Mouse (Mus musculus): ENCODE results near the gene Usp35. TPM values are rescaled to one million over a fixed set of nuclear protein-coding genes. Genes with fewer than 3 reads are reported as not detected.

The Usp35 gene
- polyA plus RNA-seq, 1 experiment from 2014 or later = 2.7 TPM

DNA sequence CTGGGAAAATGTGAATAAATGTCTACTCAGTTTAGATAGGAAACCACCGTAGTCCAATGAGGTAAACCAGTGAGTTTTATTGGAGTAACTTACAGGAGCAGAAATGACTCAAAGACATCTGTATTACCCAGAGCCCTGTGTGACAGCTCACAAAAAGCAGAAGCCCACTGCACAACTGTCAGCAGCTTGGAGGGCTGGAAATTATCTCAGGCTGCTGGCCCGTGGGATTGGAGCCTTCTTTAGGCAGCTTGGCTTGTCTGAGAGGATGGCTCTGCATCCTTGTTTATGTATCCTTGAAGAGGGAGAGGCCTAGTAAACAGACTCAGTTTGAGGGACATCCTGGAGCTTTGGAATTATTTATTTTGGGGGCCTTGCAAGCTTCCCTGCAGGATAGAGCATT lies 11.1 kb upstream of the Usp35 start:
- Histone ChIP-seq H3K4me1 (replicated peaks) (peaks cover 18% of the 10 kb centered on the region; the same call in 1 of the 2 replicates), H3K4me3 (no peak overlapping the region), H3K36me3 (peaks cover 7% of the 10 kb centered on the region; the same call in 1 of the 2 replicates), H3K27me3 (ENCODE audit: insufficient read depth, poor library complexity, severe bottlenecking) (peaks cover under 1% of the 10 kb centered on the region; the same call in 1 of the 2 replicates), H3K9me3 (no peaks in the 10 kb centered on the region), H3K27ac (no peak overlapping the region)
- DNase-seq (ENCODE audit: low spot score) = no peak
- WGBS = 81% methylated on average over 2 of the region's 2 CpGs

DNA sequence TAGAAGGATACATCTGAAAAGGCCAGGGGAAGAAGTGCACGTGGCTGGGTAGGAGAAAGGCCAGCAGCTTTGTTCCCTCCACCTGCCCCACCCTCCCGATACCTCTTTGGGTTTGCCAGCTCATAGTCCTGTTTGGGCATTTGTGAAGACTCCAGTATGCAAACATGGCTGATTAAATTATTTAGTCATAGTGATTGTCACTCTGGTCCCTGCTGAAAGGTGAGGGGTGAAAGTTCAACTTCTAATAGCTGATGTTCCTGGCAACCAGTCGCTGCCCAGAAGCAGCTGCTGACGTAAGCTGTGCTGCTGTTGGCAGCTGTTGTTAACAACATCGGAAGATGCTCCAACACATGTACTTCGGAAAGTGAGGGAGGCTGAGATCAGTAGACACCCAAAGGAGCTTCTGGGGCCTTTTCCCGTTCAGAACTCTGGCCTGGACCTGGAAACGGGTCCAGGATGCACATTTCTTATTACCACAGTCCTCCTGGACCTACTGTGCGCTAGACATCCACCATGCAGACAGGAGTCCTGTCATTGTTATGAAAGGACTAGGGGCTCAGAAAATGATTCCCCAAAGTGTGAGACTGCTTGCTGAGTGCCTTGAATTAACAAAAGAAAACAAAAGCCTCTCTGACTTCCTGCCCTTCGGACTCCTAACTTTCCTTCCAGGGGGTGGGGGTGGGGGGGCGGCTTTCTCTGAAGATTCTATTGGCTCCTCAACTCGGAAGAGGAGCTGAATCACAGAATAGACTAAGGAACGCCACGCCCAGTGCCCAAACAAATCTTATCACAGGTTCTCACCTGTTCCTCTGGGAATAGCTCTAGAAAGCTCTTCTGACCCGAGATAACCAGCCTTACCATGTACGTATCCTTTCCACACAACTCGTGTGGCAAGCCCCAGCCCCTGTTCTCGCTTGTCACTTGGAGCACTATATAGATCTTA lies 9.4 kb upstream of the Usp35 start:
- Histone ChIP-seq H3K4me1 (replicated peaks) (peaks cover 13% of the 10 kb centered on the region; the same call in 1 of the 2 replicates), H3K9me3 (no peaks in the 10 kb centered on the region), H3K36me3 (no peaks in the 10 kb centered on the region), H3K27me3 (ENCODE audit: insufficient read depth, poor library complexity, severe bottlenecking) (peaks cover 4% of the 10 kb centered on the region; the same call in 1 of the 2 replicates), H3K27ac (no peak overlapping the region), H3K4me3 (no peak overlapping the region)
- 63% methylated on average over 18 of the region's 18 CpGs for WGBS
- DNase-seq (ENCODE audit: low spot score) = no peak

DNA sequence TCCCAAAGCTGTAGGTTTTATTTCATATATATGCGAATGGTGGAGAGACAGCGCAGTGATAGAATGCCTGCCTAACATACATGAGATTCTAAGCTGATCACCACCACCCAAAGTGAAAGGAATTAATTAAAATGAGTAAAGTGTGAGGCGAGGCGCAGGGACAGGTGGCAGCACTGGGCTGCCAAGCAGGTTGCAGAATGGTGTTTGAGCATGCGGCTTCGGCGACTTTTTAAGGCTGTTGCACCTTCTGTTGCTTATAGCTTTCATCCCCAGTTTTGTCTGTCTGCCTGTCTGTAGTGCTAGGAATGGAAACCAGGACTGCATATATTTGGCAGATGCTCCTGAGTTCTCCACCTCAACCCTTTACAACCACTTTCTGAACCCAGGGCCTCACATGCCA lies 7.8 kb upstream of the Usp35 start:
- WGBS = 87% methylated on average over 7 of the region's 7 CpGs
- DNase-seq (ENCODE audit: low spot score) = no peak
- Histone ChIP-seq H3K4me1 (replicated peaks) (peaks cover 4% of the 10 kb centered on the region; the same call in 1 of the 2 replicates), H3K27ac (no peak overlapping the region), H3K27me3 (ENCODE audit: insufficient read depth, poor library complexity, severe bottlenecking) (peaks cover 4% of the 10 kb centered on the region; the same call in 1 of the 2 replicates), H3K4me3 (no peak overlapping the region), H3K36me3 (no peaks in the 10 kb centered on the region), H3K9me3 (no peaks in the 10 kb centered on the region)

DNA sequence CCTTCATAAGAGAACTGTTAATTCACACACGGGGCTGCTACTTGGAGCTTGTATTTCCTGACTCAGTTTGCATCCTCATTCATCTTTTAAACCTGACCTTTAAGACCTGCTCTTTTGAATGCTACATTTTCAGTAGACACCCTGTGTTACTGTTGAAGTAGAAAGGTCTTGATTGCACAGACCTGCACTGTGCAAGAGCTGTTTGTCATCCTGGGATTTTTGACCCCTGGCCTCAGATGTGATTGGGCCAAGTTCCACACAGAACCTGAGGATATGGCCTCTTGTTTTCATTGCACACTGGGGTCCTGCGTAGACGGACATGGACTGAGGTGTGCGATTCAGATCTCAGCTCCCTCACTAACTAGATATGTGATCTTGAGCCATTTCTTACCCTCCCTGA lies 6.8 kb upstream of the Usp35 start:
- H3K27ac ChIP-seq = no peak overlapping the region
- peaks cover 4% of the 10 kb centered on the region; the same call in 1 of the 2 replicates for H3K4me1 ChIP-seq (replicated peaks)
- DNase-seq (ENCODE audit: low spot score) = no peak
- H3K36me3 ChIP-seq = no peaks in the 10 kb centered on the region
- WGBS = 85% methylated on average over 4 of the region's 4 CpGs
- H3K4me3 ChIP-seq = no peak overlapping the region
- no peaks in the 10 kb centered on the region for H3K9me3 ChIP-seq
- H3K27me3 ChIP-seq (ENCODE audit: insufficient read depth, poor library complexity, severe bottlenecking) = peaks cover 8% of the 10 kb centered on the region; the same call in 1 of the 2 replicates

DNA sequence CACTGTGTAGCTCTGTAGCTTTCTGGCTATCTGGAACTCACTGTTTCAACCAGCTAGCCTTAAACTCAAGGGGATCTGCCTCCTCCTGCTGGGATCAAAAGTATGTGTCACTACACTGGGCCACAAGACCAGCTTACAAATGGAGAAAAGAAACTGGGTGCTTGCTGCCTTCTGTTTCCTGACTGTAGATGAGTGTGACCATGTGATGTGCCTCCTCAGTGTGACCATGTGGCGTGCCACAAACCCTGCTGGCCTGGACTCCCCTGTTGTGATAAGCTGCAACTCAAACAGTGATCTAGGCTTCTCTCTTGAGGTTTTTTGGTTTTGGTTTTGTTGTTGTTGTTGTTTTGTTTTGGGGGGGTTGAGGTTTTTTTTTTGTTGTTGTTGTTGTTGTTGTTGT lies 4.9 kb upstream of the Usp35 start:
- no peak overlapping the region for H3K27ac ChIP-seq
- WGBS = 80% methylated on average over 1 of the region's 1 CpGs
- DNase-seq (ENCODE audit: low spot score) = no peak
- H3K27me3 ChIP-seq (ENCODE audit: insufficient read depth, poor library complexity, severe bottlenecking) = peaks cover 8% of the 10 kb centered on the region; the same call in 1 of the 2 replicates
- no peaks in the 10 kb centered on the region for H3K9me3 ChIP-seq
- H3K4me3 ChIP-seq = no peak overlapping the region
- H3K4me1 ChIP-seq (replicated peaks) = peaks cover 21% of the 10 kb centered on the region
- H3K36me3 ChIP-seq = no peaks in the 10 kb centered on the region

DNA sequence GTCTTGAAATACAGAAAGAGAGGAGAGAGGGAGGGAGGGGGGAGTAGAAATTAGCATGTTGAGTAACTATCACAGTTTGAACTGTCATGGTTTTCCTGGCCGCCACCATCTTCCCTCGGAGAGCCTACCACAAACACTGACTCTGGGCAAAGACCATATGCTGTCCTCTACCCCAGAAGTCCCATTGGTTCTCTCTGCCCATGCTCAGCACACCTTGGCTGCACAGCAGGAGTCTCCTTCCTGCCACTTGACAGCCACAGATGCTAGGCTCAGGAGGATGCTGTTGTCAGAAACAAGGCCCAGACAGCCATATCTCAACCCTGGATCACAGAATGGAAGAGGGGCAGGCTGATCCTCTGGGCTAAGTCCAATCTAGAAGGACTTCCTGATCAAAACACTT lies 2.6 kb upstream of the Usp35 start:
- Histone ChIP-seq H3K36me3 (no peaks in the 10 kb centered on the region), H3K27me3 (ENCODE audit: insufficient read depth, poor library complexity, severe bottlenecking) (peaks cover 13% of the 10 kb centered on the region; the same call in 1 of the 2 replicates), H3K27ac (no peak overlapping the region), H3K9me3 (no peaks in the 10 kb centered on the region), H3K4me1 (replicated peaks) (peaks cover 36% of the 10 kb centered on the region), H3K4me3 (no peak overlapping the region)
- 91% methylated on average over 2 of the region's 2 CpGs for WGBS
- no peak for DNase-seq (ENCODE audit: low spot score)

DNA sequence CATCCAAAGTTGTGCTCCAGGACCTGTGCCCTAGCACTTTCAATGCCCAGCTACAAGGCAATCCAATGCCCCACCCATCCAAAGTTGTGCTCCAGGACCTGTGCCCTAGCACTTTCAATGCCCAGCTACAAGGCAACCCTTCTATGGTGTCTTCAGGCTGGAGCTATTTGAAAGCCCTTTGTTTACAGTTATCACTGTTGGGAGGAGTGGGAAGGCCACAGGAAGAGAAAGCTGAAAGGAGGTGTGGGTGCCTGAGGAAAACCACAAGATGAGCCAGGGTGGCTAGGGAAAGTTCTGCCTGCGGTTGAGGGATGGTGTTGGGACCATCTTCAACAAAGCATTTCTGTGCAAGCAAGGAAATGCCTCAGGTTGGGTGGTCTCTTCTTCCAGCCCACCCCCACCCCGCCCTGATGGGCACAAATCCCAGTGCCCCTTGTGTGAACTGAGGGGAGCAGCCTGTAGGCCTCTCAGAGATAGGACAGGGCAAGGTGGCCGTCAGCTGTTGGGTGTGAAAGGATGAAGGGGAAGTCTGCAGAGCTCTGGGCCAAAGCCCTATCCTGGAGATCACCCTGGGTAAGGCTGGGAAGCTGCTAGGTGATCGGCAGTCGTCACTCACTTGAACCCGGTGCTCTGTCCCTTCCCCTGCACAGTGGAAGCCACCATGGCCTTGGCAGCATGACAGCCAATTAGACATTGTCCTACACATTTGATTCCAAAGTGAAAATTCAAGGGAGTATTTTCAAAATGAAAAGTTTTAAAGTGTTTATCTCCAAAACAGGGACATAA lies 1.5 kb upstream of the Usp35 start:
- Histone ChIP-seq H3K27ac (no peak overlapping the region), H3K36me3 (no peaks in the 10 kb centered on the region), H3K4me3 (peak overlapping the region; percentile 83; the same call in 1 of the 2 replicates), H3K9me3 (no peaks in the 10 kb centered on the region), H3K27me3 (ENCODE audit: insufficient read depth, poor library complexity, severe bottlenecking) (peaks cover 13% of the 10 kb centered on the region), H3K4me1 (replicated peaks) (peaks cover 43% of the 10 kb centered on the region)
- 89% methylated on average over 6 of the region's 6 CpGs for WGBS
- DNase-seq (ENCODE audit: low spot score) = no peak

DNA sequence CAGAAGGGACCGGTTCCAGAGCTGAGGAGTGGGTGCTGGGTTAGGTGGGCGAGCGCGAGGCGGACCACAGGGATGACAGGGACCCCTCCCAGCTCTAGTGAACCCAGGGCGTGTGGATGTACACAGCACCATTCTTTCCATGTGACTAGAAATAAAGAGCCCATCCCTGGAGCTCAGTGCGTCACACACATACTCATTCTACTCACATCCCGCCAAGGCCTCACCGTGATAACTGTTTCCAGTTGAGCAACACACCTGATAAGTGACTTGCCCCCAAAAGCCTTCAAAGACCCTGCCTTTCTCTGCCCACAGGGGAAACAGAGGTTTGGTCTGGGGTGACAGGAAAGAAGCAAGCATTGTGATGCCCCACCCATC lies 834 bp upstream of the Usp35 start:
- Histone ChIP-seq H3K36me3 (no peaks in the 10 kb centered on the region), H3K4me3 (peak overlapping the region; percentile 83), H3K9me3 (no peaks in the 10 kb centered on the region), H3K4me1 (replicated peaks) (peaks cover 43% of the 10 kb centered on the region), H3K27ac (peak overlapping the region; percentile 90), H3K27me3 (ENCODE audit: insufficient read depth, poor library complexity, severe bottlenecking) (peaks cover 12% of the 10 kb centered on the region)
- 4% methylated on average over 9 of the region's 9 CpGs for WGBS
- no peak for DNase-seq (ENCODE audit: low spot score)

DNA sequence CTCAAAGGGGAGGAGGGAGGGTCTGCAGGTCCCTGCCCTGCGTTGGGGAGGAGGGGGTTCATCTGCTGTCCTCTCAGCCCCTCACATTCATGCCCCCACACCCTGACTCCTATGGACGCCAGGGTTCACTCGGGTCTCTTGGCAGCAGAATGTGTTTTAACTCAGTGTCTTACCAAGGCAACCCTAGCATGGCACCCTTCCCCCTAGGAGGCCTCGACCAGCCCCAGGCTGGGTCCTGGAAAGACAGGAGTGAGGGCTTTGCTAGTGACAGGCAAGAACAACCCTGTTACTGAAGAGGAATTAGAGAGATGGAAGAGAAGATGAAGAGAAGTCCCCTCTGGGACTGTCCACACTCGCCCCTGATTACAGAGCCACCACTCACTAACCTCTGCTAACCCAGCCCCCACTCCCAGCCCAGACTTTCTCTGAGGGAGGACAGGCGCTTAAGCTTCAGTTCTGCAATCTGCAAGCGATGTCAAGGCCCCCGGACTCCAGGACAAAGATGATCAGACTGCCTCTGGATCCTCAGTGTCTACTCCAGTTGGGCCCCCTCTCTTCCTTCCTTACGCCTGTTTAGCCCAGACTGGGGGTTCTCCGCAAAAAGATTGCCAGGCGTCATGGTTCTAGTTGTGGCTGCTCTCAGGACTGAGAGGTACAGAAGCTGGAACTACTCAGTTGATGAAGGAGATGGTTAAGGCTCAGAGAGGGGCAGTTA lies 732 bp downstream of the Usp35 start:
- Histone ChIP-seq H3K27ac (peak overlapping the region; percentile 90), H3K27me3 (ENCODE audit: insufficient read depth, poor library complexity, severe bottlenecking) (peaks cover 28% of the 10 kb centered on the region), H3K4me3 (peak overlapping the region; percentile 83), H3K4me1 (replicated peaks) (peaks cover 43% of the 10 kb centered on the region), H3K9me3 (no peaks in the 10 kb centered on the region), H3K36me3 (no peaks in the 10 kb centered on the region)
- WGBS = 70% methylated on average over 11 of the region's 11 CpGs
- DNase-seq (ENCODE audit: low spot score) = no peak

DNA sequence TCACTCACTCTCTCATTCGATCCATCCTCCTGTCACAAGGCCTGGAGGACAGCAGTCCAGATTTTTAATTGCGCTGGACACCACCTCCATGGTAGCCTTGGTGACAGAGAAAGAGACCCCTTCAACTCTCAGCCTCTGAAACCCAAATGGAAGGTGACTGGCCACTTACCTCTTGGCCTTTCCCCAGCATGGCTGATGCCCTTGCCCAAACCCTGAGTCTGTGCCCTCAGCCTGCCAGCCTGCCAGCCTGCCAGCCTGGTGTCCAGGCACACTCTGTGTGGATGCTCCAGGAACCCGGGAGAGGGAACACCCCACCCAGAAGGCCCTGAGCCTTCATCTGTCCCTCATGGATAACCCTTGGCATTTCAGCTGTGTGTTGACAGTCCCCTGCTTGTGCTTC lies 2.1 kb downstream of the Usp35 start:
- Histone ChIP-seq H3K36me3 (no peaks in the 10 kb centered on the region), H3K9me3 (no peaks in the 10 kb centered on the region), H3K4me1 (replicated peaks) (peaks cover 53% of the 10 kb centered on the region), H3K27ac (no peak overlapping the region), H3K27me3 (ENCODE audit: insufficient read depth, poor library complexity, severe bottlenecking) (peaks cover 42% of the 10 kb centered on the region), H3K4me3 (no peak overlapping the region)
- no peak for DNase-seq (ENCODE audit: low spot score)
- 85% methylated on average over 3 of the region's 3 CpGs for WGBS

DNA sequence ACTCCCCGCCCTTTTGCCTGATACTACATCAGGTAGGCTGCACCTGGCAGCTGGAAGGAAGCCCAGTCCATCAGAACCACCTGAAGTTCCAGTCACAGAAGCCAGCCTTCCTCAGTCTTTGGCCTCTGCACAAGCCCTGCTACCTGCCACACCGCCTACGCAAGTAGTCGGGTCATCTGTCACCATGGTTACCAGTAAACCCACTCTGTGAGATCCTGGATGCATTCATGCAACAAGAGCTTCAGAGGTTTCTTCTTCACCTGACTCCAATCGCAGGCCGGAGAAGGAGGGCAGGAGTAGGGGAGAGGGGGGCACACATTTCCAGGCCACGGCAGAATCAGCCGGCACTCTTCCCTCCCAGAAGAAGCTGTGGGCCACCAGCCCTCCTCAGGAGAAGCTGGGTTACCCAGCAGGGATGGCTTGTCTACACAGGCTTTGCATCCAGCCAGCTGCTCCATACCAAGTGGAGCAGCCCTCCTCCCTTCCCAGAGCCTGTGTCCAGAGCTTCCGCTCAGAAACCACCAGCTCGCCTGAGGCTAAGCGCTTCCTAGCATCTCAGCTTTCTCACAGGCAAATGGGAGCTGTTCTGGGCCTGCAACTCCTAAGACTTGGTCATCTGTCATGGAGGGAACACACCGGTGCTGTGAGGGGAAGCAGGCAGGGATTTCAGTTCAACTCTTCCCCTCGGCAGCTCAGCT lies 2.8 kb downstream of the Usp35 start:
- H3K27ac ChIP-seq = 0 out of 2 replicates have a peak overlapping the region, but pooled peaks have one; percentile 19
- peaks cover 53% of the 10 kb centered on the region for H3K4me1 ChIP-seq (replicated peaks)
- WGBS = 71% methylated on average over 13 of the region's 13 CpGs
- no peak for DNase-seq (ENCODE audit: low spot score)
- no peaks in the 10 kb centered on the region for H3K9me3 ChIP-seq
- H3K36me3 ChIP-seq = peaks cover 2% of the 10 kb centered on the region; the same call in 1 of the 2 replicates
- H3K27me3 ChIP-seq (ENCODE audit: insufficient read depth, poor library complexity, severe bottlenecking) = peaks cover 46% of the 10 kb centered on the region
- no peak overlapping the region for H3K4me3 ChIP-seq

DNA sequence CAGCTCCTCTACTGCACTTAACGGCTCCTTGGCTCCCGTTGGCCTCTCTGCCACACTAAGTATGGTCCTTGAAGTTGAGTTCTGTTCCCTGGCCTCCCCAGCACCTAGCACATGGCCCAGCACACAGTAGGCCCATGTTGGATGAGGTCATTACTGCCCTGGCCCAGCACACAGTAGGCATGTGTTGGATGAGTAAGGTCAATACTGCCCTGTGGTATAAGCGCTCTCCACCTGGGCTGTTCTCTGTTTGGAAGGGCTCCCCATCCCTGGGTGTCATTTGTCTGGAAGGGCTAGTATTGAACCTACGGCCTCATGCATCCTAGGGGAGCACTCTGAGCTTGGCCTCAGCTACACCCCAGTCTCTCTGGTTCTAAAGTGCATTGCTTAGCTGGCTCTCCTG lies 4.4 kb downstream of the Usp35 start:
- H3K27me3 ChIP-seq (ENCODE audit: insufficient read depth, poor library complexity, severe bottlenecking) = peaks cover 52% of the 10 kb centered on the region
- no peak for DNase-seq (ENCODE audit: low spot score)
- no peak overlapping the region for H3K4me3 ChIP-seq
- H3K9me3 ChIP-seq = no peaks in the 10 kb centered on the region
- H3K4me1 ChIP-seq (replicated peaks) = peaks cover 41% of the 10 kb centered on the region
- peaks cover 7% of the 10 kb centered on the region; the same call in 1 of the 2 replicates for H3K36me3 ChIP-seq
- 90% methylated on average over 4 of the region's 4 CpGs for WGBS
- no peak overlapping the region for H3K27ac ChIP-seq

Measured in hindbrain, embryonic 10.5 days (tissue).